Mouse (Mus musculus) intestine, embryonic 14.5 days (tissue): Measurements from ENCODE around the gene Ascl2. TPM values are rescaled to one million over a fixed set of nuclear protein-coding genes. Genes with fewer than 3 reads are reported as not detected.

Experiments
- ATAC-seq: fragments of 200-750 bp; cut with Nextera tagmentation; replicated peaks from 2 replicates; pipeline ENCODE4 v1.8.0; 2017; ENCODE audit warnings: low read depth, moderate number of reproducible peaks, moderate TSS enrichment, moderate library complexity; ENCODE audit not compliant: low FRiP score, low TSS enrichment
- DNase-seq: peaks from one replicate; pipeline ENCODE4 v3.0.0-alpha.2; 2018; ENCODE audit warnings: low spot score
- H3K27ac ChIP-seq: fragments of 300-500 bp; sonication (generic); 2 replicates; pipeline ENCODE4 v1.5.1; 2014; ENCODE audit warnings: low read depth, mild to moderate bottlenecking, control low read depth
- H3K27me3 ChIP-seq: fragments of 300-500 bp; sonication (generic); replicated peaks from 2 replicates; pipeline ENCODE4 v1.6.1; 2014; ENCODE audit warnings: low read length, control low read depth; ENCODE audit not compliant: control insufficient read depth, insufficient read depth
- H3K36me3 ChIP-seq: fragments of 300-500 bp; sonication (generic); 2 replicates; pipeline ENCODE4 v1.6.1; 2014; ENCODE audit warnings: low read length, control low read depth; ENCODE audit not compliant: control insufficient read depth, insufficient read depth
- H3K4me1 ChIP-seq: fragments of 300-500 bp; sonication (generic); replicated peaks from 2 replicates; pipeline ENCODE4 v1.6.1; 2014; ENCODE audit warnings: low read length, control low read depth, mixed read lengths; ENCODE audit not compliant: control insufficient read depth, insufficient read depth
- H3K4me2 ChIP-seq: fragments of 300-500 bp; sonication (generic); 2 replicates; pipeline ENCODE4 v1.6.1; 2014; ENCODE audit warnings: low read length
- H3K4me3 ChIP-seq: fragments of 300-500 bp; sonication (generic); 2 replicates; pipeline ENCODE4 v1.5.1; 2014; ENCODE audit warnings: low read depth, low read length, control low read depth, mixed read lengths
- H3K9ac ChIP-seq: fragments of 300-500 bp; sonication (generic); 2 replicates; pipeline ENCODE4 v1.6.1; 2014; ENCODE audit warnings: mild to moderate bottlenecking, low read length
- H3K9me3 ChIP-seq: fragments of 300-500 bp; sonication (generic); 2 replicates; pipeline ENCODE4 v1.6.1; 2016; ENCODE audit warnings: low read length, control low read depth; ENCODE audit not compliant: control insufficient read depth
- WGBS: fragments of 180-500 bp; shearing (Covaris S2); extraction: QIAGEN DNeasy Blood & Tissue Kit; methylation state at CpG from one replicate; pipeline ENCODE4 v1.1.7; 2014; 5-methylcytosine and 5-hydroxymethylcytosine counted together
- polyA plus RNA-seq: library from polyadenylated mRNA; unstranded; fragments of >200 nt; fragmentation: Nextera tagmentation; extraction: Ambion mirVana; gene quantifications from 2 replicates; pipeline ENCODE4 v1.2.1, GENCODE M21; 2014

The Ascl2 gene
- polyA plus RNA-seq, 1 experiment from 2014 or later, result 11.3 TPM

- 87% methylated on average over 4 of the region's 4 CpGs for WGBS
- H3K4me1 ChIP-seq, result 0 out of 2 replicates have a peak, but pooled peaks cover 5% of the 10 kb centered on the region
- no peaks in the 10 kb centered on the region for H3K9me3 ChIP-seq
- DNase-seq (no peak), ATAC-seq (no peak)
- H3K4me2 ChIP-seq, result no peak overlapping the region
- no peak overlapping the region for H3K4me3 ChIP-seq
- H3K9ac ChIP-seq, result no peak overlapping the region
- no peaks in the 10 kb centered on the region for H3K36me3 ChIP-seq
- H3K27ac ChIP-seq, result no peak overlapping the region
- no peaks in the 10 kb centered on the region; the same call in 1 of the 2 replicates for H3K27me3 ChIP-seq
Measured at GRCm38 (mm10) chr7:142985146-142985545, 16.1 kb upstream of the Ascl2 start.

GRCm38 (mm10) chr7:142981908-142982307, 12.8 kb upstream of the Ascl2 start:
- Histone ChIP-seq H3K4me3 (no peak overlapping the region), H3K4me2 (no peak overlapping the region), H3K36me3 (no peaks in the 10 kb centered on the region), H3K27me3 (no peaks in the 10 kb centered on the region; the same call in 1 of the 2 replicates), H3K4me1 (no peaks in the 10 kb centered on the region), H3K9me3 (no peaks in the 10 kb centered on the region), H3K9ac (no peak overlapping the region), H3K27ac (no peak overlapping the region)
- DNase-seq (no peak), ATAC-seq (no peak)
- WGBS, result 74% methylated on average over 4 of the region's 4 CpGs

GRCm38 (mm10) chr7:142967884-142968808, 918 bp downstream of the Ascl2 start:
- no peak overlapping the region for H3K27ac ChIP-seq
- WGBS, result under 1% methylated on average over 90 of the region's 90 CpGs
- H3K4me2 ChIP-seq, result peak overlapping the region; percentile 94
- H3K4me1 ChIP-seq, result peaks cover 13% of the 10 kb centered on the region
- peaks cover 81% of the 10 kb centered on the region for H3K27me3 ChIP-seq
- peak overlapping the region; percentile 45 for H3K4me3 ChIP-seq
- H3K36me3 ChIP-seq, result no peaks in the 10 kb centered on the region
- peak; percentile 57 for ATAC-seq
- H3K9me3 ChIP-seq, result no peaks in the 10 kb centered on the region
- DNase-seq, result peak; percentile 85
- peak overlapping the region; percentile 34; the same call in 1 of the 2 replicates for H3K9ac ChIP-seq

GRCm38 (mm10) chr7:142967414-142967883, 1.6 kb downstream of the Ascl2 start:
- WGBS, result 0% methylated on average over 36 of the region's 36 CpGs

GRCm38 (mm10) chr7:142959752-142960151, 9.3 kb downstream of the Ascl2 start:
- DNase-seq, result no peak
- Histone ChIP-seq H3K4me2 (no peak overlapping the region), H3K4me1 (no peaks in the 10 kb centered on the region), H3K9ac (no peak overlapping the region), H3K27ac (no peak overlapping the region), H3K4me3 (no peak overlapping the region), H3K36me3 (no peaks in the 10 kb centered on the region), H3K27me3 (peaks cover 14% of the 10 kb centered on the region), H3K9me3 (no peaks in the 10 kb centered on the region)
- WGBS, result 70% methylated on average over 4 of the region's 4 CpGs
- ATAC-seq, result no peak

More at GRCm38 (mm10) chr7:142967414-142967883, 1.6 kb downstream of the Ascl2 start:
- DNase-seq, result peak; percentile 72
- Histone ChIP-seq H3K9ac (peak overlapping the region; percentile 25; the same call in 1 of the 2 replicates), H3K4me1 (peaks cover 13% of the 10 kb centered on the region), H3K27me3 (peaks cover 84% of the 10 kb centered on the region), H3K4me2 (peak overlapping the region; percentile 94), H3K4me3 (peak overlapping the region; percentile 45), H3K27ac (no peak overlapping the region), H3K9me3 (no peaks in the 10 kb centered on the region), H3K36me3 (no peaks in the 10 kb centered on the region)
- ATAC-seq, result peak; percentile 63

- no peak overlapping the region for H3K9ac ChIP-seq
- no peaks in the 10 kb centered on the region for H3K9me3 ChIP-seq
- WGBS, result 87% methylated on average over 1 of the region's 1 CpGs
- no peaks in the 10 kb centered on the region for H3K4me1 ChIP-seq
- no peaks in the 10 kb centered on the region for H3K36me3 ChIP-seq
- no peak overlapping the region for H3K4me2 ChIP-seq
- ATAC-seq, result no peak
- DNase-seq, result no peak
- H3K4me3 ChIP-seq, result no peak overlapping the region
- H3K27me3 ChIP-seq, result peaks cover 8% of the 10 kb centered on the region; the same call in 1 of the 2 replicates
- H3K27ac ChIP-seq, result no peak overlapping the region
Measured at GRCm38 (mm10) chr7:142958817-142959216, 10.2 kb downstream of the Ascl2 start.

GRCm38 (mm10) chr7:142956018-142956417, 13.0 kb downstream of the Ascl2 start:
- no peak for DNase-seq
- 67% methylated on average over 2 of the region's 2 CpGs for WGBS

GRCm38 (mm10) chr7:142949568-142949967, 19.5 kb downstream of the Ascl2 start:
- no peak for DNase-seq
- Histone ChIP-seq H3K4me1 (no peaks in the 10 kb centered on the region), H3K4me2 (no peak overlapping the region), H3K9ac (no peak overlapping the region), H3K36me3 (no peaks in the 10 kb centered on the region), H3K9me3 (no peaks in the 10 kb centered on the region), H3K4me3 (no peak overlapping the region), H3K27ac (no peak overlapping the region), H3K27me3 (no peaks in the 10 kb centered on the region)
- ATAC-seq, result no peak
- WGBS, result 0% methylated on average over 1 of the region's 1 CpGs

More at GRCm38 (mm10) chr7:142956018-142956417, 13.0 kb downstream of the Ascl2 start:
- no peak for ATAC-seq
- Histone ChIP-seq H3K4me1 (no peaks in the 10 kb centered on the region), H3K27ac (no peak overlapping the region), H3K36me3 (no peaks in the 10 kb centered on the region), H3K4me3 (no peak overlapping the region), H3K27me3 (no peaks in the 10 kb centered on the region), H3K9me3 (no peaks in the 10 kb centered on the region), H3K9ac (no peak overlapping the region), H3K4me2 (no peak overlapping the region)
